Mouse (Mus musculus) frontal cortex, adult (tissue): ENCODE data around the gene Naa38.

Experiments used
- ATAC-seq: cut with Nextera tagmentation; 2 replicates; pipeline ENCODE4 v1.9.2; 2017; ENCODE audit warnings: mild to moderate bottlenecking, moderate library complexity, mixed read lengths; ENCODE audit not compliant: low TSS enrichment

The Naa38 gene

DNA sequence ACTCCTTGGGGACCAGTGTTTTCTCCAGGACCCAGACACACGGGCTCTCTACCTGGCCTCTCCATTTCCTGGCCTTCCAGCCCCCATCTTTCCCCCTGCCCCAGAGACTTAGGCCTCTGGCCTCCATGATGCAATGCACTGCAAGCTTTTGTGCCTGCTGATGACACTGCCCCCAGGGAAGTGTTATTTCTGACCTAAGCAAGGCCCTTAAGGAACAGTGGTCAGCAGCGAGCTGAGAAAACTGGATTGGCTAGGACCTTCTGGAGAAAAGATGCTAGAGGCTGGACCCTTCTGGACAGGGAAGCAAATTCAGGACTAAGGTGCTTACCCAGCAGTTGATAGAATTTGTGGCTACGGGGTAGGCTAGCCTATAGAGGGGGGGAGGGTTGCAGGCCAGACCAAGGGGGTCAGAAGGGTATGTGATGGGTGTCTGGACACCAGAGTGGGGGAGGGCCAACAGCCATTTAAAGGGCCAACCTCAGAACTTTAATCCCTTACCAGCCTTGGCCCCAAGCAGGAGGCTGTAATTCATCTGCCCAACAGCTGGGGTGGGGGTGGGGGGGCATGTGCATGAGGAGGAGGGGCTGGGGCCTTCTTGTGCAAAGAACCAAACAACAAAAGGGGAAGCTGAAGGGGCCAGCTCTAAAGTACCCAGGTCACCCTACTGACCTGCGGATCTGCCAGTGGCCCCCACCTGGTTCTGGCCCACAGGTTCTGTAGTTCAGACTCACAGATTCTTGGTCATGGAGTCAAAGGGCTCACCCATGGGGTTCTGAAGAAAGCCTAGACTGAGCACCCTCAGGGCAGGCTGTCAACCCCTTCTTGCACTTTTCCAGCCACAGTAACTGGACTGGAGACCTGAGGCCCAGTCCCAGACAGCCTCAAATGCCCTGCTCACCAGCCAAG lies 19.4 kb downstream of the Naa38 start:
- no peak for ATAC-seq

DNA sequence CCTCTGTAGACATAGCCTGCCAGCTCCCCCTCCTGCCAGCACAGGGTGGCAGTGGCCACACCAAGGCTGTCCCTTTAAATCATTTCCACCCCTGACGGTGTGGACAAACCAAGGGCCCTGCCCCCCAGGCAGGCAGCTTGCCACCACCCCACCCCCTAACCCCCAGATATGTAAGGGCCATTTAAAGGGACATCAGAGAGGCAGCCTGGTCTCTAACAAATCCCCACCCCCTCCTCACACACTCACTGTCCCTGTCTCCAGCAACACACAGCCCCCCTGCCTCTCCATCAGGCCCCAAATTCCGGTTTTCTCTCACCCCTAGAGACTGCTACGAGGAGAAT lies 20.0 kb downstream of the Naa38 start:
- ATAC-seq, result no peak

DNA sequence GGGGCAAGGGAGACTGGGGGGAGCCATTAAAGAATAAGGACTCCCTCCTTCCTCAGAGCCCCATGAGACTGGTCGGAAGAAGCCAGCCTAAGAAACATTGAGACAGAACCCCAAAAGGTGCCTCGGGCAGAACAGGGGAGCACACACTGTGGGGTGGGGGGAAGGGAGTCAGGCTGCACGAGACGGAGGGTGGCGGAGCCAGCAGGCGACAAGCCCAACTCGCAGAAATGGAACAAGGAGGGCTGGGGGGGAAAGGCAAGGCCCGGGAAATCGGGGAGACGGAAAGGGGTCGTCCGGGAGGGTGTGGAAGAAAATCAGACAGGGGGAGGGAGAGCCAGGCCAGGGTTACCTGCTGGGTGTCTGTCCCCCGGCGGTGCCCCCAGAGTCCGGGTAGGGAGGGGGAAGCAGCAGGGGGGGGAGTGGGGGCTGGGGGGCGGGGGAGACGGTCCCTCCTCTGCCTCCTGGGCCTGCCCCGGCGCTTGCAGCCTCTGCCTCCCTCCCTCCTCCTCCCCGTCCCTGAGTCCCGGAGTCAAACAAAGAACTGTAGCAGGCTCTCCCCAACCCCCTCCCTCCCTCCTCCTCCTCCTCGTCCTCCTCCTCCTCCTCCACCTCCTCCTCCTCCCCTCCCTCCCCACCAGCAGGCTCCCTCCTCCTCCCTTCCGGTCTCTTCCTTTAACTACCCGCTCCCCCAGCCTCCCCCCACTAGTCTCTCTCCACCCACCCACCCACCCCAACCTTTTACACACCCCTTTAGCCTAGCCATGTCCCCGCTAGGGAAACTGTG lies 20.6 kb downstream of the Naa38 start:
- no peak for ATAC-seq

DNA sequence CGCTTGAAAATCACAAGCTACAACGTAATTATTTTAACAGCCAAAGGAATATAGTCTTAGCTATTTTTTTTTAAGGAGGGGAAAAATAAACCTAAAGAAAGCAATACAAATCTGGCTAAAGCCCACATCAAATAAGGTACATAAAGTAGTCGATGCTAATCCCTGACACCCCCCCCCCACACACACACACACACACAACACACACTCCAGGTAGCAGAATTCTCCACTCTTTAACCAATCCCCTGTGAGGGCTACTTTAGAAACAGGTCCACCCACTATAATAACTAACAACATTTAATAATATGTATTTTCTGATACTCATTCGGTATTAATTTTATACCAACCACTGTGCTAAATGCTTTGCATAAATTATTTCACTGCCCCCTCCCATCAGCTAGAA lies 21.2 kb downstream of the Naa38 start:
- no peak for ATAC-seq

DNA sequence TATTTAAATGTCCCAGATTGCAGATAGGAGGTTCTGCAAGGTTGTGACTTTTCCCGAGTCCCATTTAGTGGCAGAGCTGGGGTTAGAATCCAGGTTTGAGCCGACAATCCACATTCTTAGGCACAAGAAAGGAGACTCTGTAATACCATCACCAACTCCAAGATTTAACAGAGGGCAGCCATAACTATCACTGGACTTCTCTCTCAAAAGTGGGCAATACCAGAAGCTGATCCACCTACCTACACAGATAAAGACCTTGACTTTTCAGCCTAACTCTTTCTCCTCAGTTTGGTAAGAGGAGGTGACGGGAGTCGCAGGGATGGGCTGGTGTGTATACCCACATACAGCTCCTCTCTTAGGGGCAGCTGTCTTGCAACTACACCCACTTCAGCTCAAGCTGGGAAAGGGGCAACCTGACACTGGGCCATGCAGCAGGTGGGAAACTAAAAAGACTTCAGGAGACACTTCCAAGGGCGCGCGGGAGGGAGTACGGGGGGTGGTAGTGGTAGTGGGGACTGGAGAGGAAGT lies 21.7 kb downstream of the Naa38 start:
- ATAC-seq, result no peak

DNA sequence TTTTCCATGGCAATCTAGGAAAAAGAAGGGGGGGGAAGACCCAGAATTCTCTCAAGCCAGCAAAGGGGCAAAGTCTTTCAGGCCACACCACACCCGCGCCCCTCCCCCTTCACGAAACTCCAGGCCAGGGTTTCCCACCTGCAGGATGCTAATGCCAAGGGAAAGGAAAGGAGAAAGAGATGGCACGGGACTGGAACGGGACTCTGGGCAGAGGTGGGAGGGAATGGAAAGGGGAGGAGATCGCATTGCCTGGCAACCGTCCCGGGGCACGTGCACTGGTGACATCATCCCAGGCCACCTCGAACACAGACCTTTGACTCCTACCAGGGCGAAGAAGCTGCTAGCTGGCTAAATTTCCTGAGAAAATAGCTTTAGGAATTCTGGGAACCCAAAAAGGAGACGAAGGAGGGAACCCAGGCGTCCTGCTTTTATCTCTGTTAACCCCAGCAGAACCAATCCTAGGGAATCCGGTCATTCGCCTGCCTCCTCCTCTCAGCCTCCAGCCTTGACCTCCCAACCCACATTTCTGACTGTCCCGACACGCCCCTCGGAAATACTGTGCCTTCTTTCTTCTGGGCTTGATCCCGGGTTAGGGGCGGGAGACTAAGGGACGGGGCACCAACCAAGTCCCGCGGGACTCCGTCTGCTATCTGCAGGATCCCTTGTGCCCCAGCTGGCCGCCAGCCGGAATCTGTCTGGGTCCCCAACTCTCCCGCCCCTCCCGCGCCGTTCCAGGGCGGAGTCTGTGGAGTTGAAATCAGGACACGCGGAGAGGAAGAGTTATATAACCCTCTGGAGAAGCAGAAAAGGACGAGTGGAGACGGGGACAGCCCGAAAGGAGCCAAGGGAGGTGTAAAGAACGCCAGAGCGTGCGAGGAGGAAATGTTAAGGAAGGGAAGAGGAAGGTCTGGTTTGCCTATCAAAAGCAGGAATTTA lies 22.4 kb downstream of the Naa38 start:
- peak; percentile 45 for ATAC-seq

DNA sequence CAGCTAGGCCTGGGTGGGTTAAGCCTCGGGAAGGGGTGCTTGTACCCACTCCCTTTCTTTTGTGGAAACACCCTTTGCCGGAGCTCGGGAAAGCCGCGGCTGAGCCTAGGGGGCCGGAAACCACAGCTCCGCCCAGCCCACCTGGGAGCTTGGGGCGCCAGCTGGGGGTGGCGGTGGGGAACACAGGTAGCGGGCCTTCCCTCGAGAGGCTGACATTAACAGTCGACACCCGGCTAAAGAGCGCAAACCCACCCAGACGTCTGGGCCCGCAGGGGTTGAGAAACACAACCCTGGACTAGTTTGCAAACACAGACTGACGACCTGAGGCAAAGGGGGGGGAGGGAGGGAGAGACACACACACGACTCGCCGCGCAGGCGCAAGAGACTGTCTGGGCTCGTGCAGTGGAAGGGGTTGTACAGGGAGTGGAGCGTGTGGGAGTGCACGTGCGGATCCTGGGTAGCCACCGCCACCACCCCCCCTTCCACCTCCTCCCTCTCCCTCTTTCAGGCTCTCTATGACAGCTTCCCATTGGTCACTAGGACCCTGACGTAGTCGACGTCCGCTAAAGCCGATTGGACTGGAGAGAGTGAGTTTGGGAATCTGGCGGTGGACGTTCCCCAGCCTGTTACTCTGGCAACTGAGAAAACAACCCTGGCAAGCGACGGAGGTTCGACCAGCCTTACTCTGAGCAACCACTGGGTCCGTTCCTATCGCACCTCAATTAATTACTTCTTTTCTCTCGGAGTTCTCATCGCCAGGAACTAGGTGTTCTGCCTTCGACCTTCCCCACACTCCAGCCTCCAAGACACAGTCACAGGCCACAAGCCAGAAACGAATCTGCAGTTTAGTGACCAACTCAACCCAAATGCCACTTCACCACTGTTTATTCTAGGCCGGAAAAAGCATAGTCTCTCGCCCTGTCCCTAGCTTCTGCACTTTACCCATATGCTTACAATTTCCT lies 23.5 kb downstream of the Naa38 start:
- peak; percentile 79 for ATAC-seq

DNA sequence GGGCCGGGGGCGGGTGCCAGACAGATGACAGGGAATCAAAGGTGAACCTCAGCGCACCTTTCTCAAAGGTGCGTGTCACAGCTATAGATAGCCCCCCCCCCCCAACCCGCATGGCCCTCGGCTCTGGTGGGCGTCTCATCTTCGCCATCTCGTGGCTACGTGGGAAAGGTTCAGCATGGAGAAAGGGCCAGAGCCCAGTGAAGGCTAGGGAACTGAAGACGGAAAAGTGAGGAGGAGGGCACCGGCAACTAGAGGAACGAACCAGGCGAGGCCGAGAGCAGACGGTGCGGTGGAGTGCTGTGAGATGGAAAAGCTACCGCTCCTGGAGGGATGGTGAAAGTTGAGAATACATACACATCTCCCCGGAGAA lies 24.1 kb downstream of the Naa38 start:
- ATAC-seq, result 0 out of 2 replicates have a peak, but pooled peaks have one; percentile 12

DNA sequence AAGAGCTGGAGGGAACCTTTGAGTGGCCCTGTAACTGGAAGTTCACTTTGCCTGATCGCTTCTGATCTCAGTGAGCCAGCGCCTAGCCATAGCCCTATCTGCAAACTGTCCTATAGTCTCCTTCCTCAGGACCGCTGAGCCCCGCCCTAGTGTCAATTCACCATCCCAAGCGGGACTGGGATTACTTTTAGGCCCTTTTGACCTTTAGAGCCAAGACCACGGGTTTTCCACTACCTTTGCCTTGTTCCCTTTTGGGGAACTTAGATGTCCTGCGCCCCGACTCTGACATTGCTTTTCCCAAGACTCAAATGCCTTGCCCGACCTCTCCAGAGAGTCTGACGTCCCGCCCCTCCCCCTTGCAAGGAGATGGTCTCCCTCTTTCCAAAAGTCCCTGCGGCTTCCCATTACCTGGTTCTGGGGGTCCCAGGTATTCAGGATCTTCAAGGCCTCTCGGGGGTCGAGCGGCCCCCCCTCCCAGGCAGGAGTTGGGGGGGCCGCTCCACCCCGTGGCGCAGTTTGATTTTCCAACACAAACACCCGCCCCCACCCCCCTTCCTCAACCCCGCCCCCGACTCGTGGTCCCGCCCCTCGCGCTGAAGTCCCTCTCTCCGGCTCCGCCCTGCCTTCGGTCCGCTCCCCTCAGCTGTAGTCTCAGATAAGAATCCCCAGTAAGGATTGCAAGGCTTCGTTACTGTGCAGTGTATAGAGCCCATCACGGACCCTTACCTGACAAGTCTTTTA lies 24.7 kb downstream of the Naa38 start:
- ATAC-seq, result no peak

DNA sequence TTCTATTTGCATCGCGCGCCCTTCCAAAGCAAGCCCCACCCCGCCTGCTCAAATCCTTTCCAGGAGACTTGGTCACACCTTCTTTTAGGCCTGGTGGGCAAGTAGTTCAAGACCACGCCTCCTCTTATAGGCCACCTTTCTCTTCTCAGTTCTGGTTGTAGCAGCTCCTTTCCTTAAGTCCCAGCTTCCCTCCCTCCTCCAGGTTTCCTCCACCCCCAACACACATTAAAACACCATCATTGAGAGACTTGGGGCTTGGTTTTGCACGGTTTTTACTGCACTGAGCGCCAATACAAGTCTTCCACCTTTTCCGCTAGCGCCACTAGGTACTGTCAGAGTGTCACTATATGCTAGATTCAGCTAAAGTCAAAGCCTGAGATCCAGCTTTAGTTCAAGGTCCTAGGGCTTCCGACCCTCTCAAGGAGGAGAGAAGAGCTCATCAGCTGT lies 25.3 kb downstream of the Naa38 start:
- no peak for ATAC-seq

DNA sequence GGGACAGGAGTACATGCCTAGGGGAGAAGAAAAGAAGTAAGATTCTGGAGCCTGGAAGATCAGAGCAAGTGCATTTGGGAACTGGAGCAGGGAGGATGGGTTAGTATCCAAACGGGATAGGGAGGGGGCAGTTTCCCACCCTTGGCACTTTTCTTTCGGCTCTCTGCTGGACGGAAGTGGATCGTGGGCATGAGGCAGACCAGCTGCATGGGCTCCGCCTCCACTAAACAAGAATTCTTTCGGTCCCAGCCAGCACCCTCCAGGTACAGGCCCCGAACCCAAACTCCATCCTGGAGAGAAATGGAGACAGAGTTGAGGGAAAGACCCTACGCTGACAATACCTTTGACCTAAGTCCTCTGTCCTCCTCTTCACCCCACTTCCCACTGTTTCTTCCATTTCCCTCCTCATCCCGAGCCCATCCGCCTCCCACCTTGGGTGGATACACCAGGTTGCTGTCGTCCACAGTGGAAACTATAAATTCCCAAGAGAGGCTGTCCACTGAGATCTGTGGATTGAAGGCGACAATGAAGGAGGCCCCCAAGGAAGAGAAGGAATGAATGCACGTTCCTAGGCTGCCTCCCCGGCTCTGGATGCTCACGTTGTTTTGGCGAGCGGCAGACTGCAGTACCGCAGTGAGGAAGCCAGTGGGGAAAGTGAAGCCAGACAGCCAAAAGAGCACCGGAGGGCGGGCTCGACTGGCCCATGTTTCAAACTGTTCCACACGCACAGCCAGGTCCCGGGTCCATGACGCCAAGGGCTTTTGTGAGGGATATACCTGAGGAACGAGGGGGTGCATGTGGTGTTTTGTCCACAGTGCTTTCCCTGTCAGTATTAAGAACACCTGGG lies 26.1 kb downstream of the Naa38 start:
- no peak for ATAC-seq

DNA sequence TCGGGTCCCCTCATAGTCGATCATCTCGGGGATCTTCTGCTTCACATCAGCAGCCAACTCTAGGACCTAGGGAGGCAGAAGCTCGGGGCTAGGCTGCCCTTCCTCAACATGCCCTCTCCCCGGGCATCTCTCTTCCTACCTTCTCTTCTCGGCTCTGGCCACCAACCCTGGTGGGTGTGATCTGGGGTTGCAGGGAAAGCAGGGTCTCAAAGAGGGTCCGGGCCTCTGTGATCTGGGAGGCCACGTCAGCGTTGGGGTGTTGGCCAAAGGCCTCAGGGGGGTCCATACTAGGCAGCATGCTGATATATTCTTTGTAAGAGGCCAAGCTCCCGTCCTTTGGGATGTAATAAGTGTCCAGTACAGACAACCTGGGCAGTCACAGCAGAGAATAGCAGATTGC lies 27.6 kb downstream of the Naa38 start:
- ATAC-seq, result no peak

DNA sequence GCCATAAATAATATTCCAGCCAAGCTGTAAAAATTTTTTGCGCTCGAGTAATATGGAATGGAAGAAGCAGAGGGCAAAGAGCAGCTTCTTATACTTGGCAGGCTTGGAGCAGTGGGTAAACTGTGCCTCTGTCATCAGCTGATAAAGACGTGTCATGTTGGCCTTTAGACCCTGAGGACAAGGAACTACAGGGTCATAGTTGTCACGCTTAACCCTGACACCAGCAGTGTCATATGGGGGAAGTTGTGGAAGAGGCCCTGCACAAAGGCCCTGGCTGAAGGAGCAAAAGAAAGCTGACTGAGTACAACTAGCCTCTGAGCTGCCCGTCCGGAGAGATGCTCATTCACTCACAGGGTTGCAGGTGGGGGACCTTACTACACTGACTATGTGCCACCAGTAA lies 28.6 kb downstream of the Naa38 start:
- ATAC-seq, result no peak

DNA sequence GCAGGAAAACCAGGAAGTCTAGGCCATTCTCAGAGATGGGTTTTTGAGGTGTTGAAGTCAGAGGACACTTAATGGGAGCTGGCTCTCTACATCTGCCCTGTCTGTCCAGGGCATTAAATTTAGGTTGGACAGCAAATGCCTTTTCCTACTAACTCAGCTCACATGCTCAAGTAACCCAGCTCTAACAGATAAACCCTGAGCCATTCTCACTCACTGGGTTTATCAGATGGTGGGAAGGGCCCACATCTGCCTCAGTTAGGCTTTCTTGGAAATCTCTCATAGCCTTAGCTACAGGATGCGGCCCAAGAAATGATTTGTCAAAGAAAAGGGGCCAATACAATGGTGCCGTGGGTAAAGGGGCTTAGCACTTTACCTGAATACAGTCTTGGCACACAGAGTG lies 31.0 kb downstream of the Naa38 start:
- ATAC-seq, result no peak

DNA sequence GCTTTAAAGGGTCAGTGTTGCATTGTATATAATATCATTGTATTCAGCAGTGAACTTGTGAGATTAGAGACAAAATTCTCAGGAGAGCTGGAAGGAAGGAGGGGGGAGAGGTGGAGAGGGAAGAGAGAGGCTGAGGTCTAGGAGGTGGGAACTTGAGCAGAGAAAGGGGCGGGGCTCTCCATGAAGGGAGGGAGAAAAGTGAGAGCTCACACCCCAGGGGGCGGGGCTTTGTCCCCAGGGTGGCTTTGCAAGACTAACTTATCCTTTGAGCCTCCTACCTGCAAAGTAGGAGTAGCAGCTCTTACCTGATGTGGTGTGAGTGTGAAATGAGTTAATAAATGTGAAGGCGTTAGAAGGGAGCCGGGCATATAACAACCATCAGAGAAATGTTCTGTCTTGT lies 33.5 kb downstream of the Naa38 start:
- ATAC-seq, result no peak

DNA sequence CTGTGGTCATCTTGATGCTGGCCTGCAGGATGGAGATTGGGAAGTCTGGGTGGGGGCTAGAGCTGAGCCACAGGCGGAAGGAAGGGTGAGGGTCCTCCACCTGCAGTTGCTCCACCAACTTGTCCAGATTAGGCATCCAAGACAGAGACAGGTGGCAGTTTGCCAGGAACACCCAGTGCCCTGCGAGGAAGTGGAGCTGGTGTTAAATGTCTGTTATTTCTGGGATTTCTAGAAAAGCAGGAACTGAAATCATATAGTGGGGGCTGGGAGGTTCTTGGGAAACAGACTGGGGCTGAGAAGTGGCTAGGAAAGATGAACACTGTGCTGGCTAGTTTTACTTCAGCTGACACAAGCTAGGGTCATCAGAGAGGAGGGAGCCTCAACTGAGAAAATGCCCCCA lies 34.0 kb downstream of the Naa38 start:
- ATAC-seq, result no peak

DNA sequence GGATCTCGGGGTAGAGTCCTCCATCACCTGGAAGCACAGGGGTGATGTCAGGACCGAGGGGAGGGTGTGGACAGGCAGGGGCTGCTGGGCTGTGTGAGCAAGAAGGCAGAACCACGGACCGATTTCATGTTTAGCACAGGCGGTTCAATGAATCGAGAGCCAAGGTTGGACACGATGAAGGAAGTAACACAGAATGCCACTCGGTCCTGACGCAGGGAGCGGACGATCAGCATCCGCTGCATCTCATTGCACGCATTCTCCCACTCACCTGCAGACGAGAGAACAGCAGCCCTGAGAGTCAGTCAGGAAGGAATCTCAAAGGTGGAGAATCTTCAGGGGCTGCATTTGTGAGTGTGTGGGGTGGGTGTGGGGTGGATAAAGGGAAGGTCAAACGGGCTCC lies 35.3 kb downstream of the Naa38 start:
- no peak for ATAC-seq

DNA sequence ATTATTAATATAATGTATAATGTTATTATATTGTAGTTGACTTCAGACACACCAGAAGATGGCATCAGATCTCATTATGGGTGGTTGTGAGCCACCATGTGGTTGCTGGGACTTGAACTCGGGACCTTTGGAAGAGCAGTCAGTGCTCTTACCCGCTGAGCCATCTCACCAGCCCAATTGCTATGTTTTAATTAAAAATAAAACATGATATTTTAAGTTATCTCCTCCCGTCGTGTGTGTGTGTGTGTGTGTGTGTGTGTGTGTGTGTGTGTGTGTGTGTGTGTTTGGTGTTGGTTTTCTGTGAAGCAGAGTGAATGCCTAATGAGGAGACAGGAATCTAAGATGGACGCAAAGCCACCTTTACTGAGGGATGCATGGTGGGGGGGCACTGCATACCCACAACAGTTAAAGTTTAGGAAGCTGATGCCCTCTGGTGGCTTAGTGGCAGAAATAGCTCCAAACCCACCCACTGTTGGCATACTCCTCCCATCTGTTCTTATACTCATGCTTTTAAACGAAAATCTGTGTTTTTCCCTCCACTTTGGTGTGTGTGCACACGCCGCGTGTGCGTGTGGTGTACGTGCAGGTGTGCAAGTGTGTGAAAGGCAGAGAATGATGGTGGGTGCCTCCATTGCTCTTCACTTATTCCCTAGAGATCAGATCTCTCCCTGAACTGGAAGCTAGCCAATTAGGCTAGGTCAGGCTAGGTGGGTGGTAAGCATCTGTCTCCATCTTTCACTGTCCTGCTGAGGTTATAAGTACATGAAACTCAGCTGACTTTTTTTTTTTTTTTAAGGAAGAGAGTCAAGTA lies 36.7 kb downstream of the Naa38 start:
- peak; percentile 57; the same call in 1 of the 2 replicates for ATAC-seq
